Mouse (Mus musculus) MN1 (cell line): ENCODE data around the gene Dock4.

ENCODE experiments used
- DNase-seq: peaks from one replicate; pipeline ENCODE4 v3.0.0-alpha.2; 2016; ENCODE audit warnings: low spot score

Gene Dock4

GRCm38 (mm10) chr12:40654312-40654711, 208.6 kb downstream of the Dock4 start:
- no peak for DNase-seq

GRCm38 (mm10) chr12:40655861-40656260, 210.1 kb downstream of the Dock4 start:
- DNase-seq = no peak

- no peak for DNase-seq
Measured at GRCm38 (mm10) chr12:40656438-40656837, 210.7 kb downstream of the Dock4 start.

GRCm38 (mm10) chr12:40657229-40657885, 211.6 kb downstream of the Dock4 start:
- DNase-seq = no peak

GRCm38 (mm10) chr12:40659689-40660088, 213.9 kb downstream of the Dock4 start:
- peak; percentile 38 for DNase-seq

- DNase-seq = no peak
Measured at GRCm38 (mm10) chr12:40669460-40669859, 223.7 kb downstream of the Dock4 start.

GRCm38 (mm10) chr12:40670766-40671165, 225.0 kb downstream of the Dock4 start:
- DNase-seq = no peak

GRCm38 (mm10) chr12:40679713-40680112, 234.0 kb downstream of the Dock4 start:
- DNase-seq = no peak

- peak; percentile 19 for DNase-seq
Measured at GRCm38 (mm10) chr12:40680551-40680950, 234.8 kb downstream of the Dock4 start.

GRCm38 (mm10) chr12:40691444-40691843, 245.7 kb downstream of the Dock4 start:
- no peak for DNase-seq

GRCm38 (mm10) chr12:40694082-40694721, 248.4 kb downstream of the Dock4 start:
- DNase-seq = no peak

GRCm38 (mm10) chr12:40698330-40698729, 252.6 kb downstream of the Dock4 start:
- no peak for DNase-seq

- no peak for DNase-seq
Measured at GRCm38 (mm10) chr12:40702233-40702792, 256.6 kb downstream of the Dock4 start.

GRCm38 (mm10) chr12:40704296-40704695, 258.5 kb downstream of the Dock4 start:
- no peak for DNase-seq

GRCm38 (mm10) chr12:40707108-40707507, 261.4 kb downstream of the Dock4 start:
- DNase-seq = no peak

GRCm38 (mm10) chr12:40709094-40709493, 263.3 kb downstream of the Dock4 start:
- no peak for DNase-seq

- DNase-seq = no peak
Measured at GRCm38 (mm10) chr12:40712235-40712634, 266.5 kb downstream of the Dock4 start.

- DNase-seq = no peak
Measured at GRCm38 (mm10) chr12:40714288-40714687, 268.5 kb downstream of the Dock4 start.

GRCm38 (mm10) chr12:40715174-40715573, 269.4 kb downstream of the Dock4 start:
- DNase-seq = no peak

GRCm38 (mm10) chr12:40728373-40728772, 282.6 kb downstream of the Dock4 start:
- no peak for DNase-seq

- no peak for DNase-seq
Measured at GRCm38 (mm10) chr12:40730756-40731155, 285.0 kb downstream of the Dock4 start.

GRCm38 (mm10) chr12:40745501-40745900, 299.7 kb downstream of the Dock4 start:
- DNase-seq = no peak

GRCm38 (mm10) chr12:40746081-40746480, 300.3 kb downstream of the Dock4 start:
- DNase-seq = no peak
